Mouse (Mus musculus): ENCODE measurements around the gene Tiam2. TPM values are rescaled to one million over a fixed set of nuclear protein-coding genes. Genes with fewer than 3 reads are reported as not detected.

Tiam2 gene
- polyA plus RNA-seq, 1 experiment from 2014 or later: 51.0 TPM

GRCm38 (mm10) chr17:3433521-3434271, 107.3 kb downstream of the Tiam2 start:
- Histone ChIP-seq H3K27ac (no peak overlapping the region), H3K27me3 (0 out of 2 replicates have a peak, but pooled peaks cover 3% of the 10 kb centered on the region), H3K9me3 (replicated peaks) (no peaks in the 10 kb centered on the region), H3K4me3 (no peak overlapping the region), H3K36me3 (ENCODE audit: poor library complexity, severe bottlenecking) (no peaks in the 10 kb centered on the region), H3K9ac (no peak overlapping the region), H3K4me2 (no peak overlapping the region), H3K4me1 (peaks cover 11% of the 10 kb centered on the region; the same call in 1 of the 2 replicates)
- 93% methylated on average over 3 of the region's 3 CpGs for WGBS
- no peak for ATAC-seq

- peaks cover 11% of the 10 kb centered on the region; the same call in 1 of the 2 replicates for H3K4me1 ChIP-seq
- no peak overlapping the region for H3K4me3 ChIP-seq
- 0 out of 2 replicates have a peak, but pooled peaks cover 3% of the 10 kb centered on the region for H3K27me3 ChIP-seq
- H3K9ac ChIP-seq: no peak overlapping the region
- 90% methylated on average over 1 of the region's 1 CpGs for WGBS
- H3K36me3 ChIP-seq (ENCODE audit: poor library complexity, severe bottlenecking): no peaks in the 10 kb centered on the region
- ATAC-seq: no peak
- H3K4me2 ChIP-seq: no peak overlapping the region
- H3K9me3 ChIP-seq (replicated peaks): no peaks in the 10 kb centered on the region
- no peak overlapping the region for H3K27ac ChIP-seq
Measured at GRCm38 (mm10) chr17:3435299-3435698, 108.9 kb downstream of the Tiam2 start.

- no peak overlapping the region for H3K27ac ChIP-seq
- WGBS: 74% methylated on average over 12 of the region's 12 CpGs
- no peaks in the 10 kb centered on the region for H3K36me3 ChIP-seq (ENCODE audit: poor library complexity, severe bottlenecking)
- 0 out of 2 replicates have a peak, but pooled peaks cover 3% of the 10 kb centered on the region for H3K27me3 ChIP-seq
- H3K4me1 ChIP-seq: peaks cover 23% of the 10 kb centered on the region
- no peak overlapping the region for H3K4me2 ChIP-seq
- ATAC-seq: no peak
- H3K4me3 ChIP-seq: no peak overlapping the region
- H3K9me3 ChIP-seq (replicated peaks): no peaks in the 10 kb centered on the region
- H3K9ac ChIP-seq: no peak overlapping the region
Measured at GRCm38 (mm10) chr17:3436841-3437515, 110.6 kb downstream of the Tiam2 start.

GRCm38 (mm10) chr17:3442526-3443401, 116.4 kb downstream of the Tiam2 start:
- Histone ChIP-seq H3K27ac (peak overlapping the region; percentile 81), H3K9ac (no peak overlapping the region), H3K36me3 (ENCODE audit: poor library complexity, severe bottlenecking) (no peaks in the 10 kb centered on the region), H3K27me3 (0 out of 2 replicates have a peak, but pooled peaks cover 4% of the 10 kb centered on the region), H3K4me3 (no peak overlapping the region), H3K9me3 (replicated peaks) (no peaks in the 10 kb centered on the region), H3K4me2 (peak overlapping the region; percentile 24; the same call in 1 of the 2 replicates), H3K4me1 (peaks cover 32% of the 10 kb centered on the region)
- WGBS: 30% methylated on average over 10 of the region's 10 CpGs
- peak; percentile 95 for ATAC-seq

GRCm38 (mm10) chr17:3446191-3446950, 120.0 kb downstream of the Tiam2 start:
- H3K9me3 ChIP-seq (replicated peaks): no peaks in the 10 kb centered on the region
- H3K27ac ChIP-seq: no peak overlapping the region
- no peak overlapping the region for H3K9ac ChIP-seq
- peaks cover 26% of the 10 kb centered on the region for H3K4me1 ChIP-seq
- no peak overlapping the region for H3K4me3 ChIP-seq
- 55% methylated on average over 8 of the region's 8 CpGs for WGBS
- H3K36me3 ChIP-seq (ENCODE audit: poor library complexity, severe bottlenecking): 0 out of 2 replicates have a peak, but pooled peaks cover 6% of the 10 kb centered on the region
- H3K4me2 ChIP-seq: no peak overlapping the region
- no peak for ATAC-seq
- H3K27me3 ChIP-seq: peaks cover 9% of the 10 kb centered on the region; the same call in 1 of the 2 replicates

GRCm38 (mm10) chr17:3448725-3449124, 122.4 kb downstream of the Tiam2 start:
- H3K4me2 ChIP-seq: no peak overlapping the region
- H3K27me3 ChIP-seq: peaks cover 12% of the 10 kb centered on the region; the same call in 1 of the 2 replicates
- H3K27ac ChIP-seq: no peak overlapping the region
- H3K9me3 ChIP-seq (replicated peaks): no peaks in the 10 kb centered on the region
- H3K36me3 ChIP-seq (ENCODE audit: poor library complexity, severe bottlenecking): 0 out of 2 replicates have a peak, but pooled peaks cover 6% of the 10 kb centered on the region
- H3K4me1 ChIP-seq: peaks cover 2% of the 10 kb centered on the region
- ATAC-seq: peak; percentile 71
- 29% methylated on average over 3 of the region's 3 CpGs for WGBS
- no peak overlapping the region for H3K4me3 ChIP-seq
- H3K9ac ChIP-seq: no peak overlapping the region

- peaks cover 15% of the 10 kb centered on the region; the same call in 1 of the 2 replicates for H3K27me3 ChIP-seq
- no peak overlapping the region for H3K9ac ChIP-seq
- ATAC-seq: no peak
- no peak overlapping the region for H3K4me2 ChIP-seq
- WGBS: 65% methylated on average over 2 of the region's 2 CpGs
- H3K4me3 ChIP-seq: no peak overlapping the region
- no peaks in the 10 kb centered on the region for H3K4me1 ChIP-seq
- H3K9me3 ChIP-seq (replicated peaks): no peaks in the 10 kb centered on the region
- 0 out of 2 replicates have a peak, but pooled peaks cover 6% of the 10 kb centered on the region for H3K36me3 ChIP-seq (ENCODE audit: poor library complexity, severe bottlenecking)
- no peak overlapping the region for H3K27ac ChIP-seq
Measured at GRCm38 (mm10) chr17:3451077-3451476, 124.7 kb downstream of the Tiam2 start.

GRCm38 (mm10) chr17:3452571-3453311, 126.4 kb downstream of the Tiam2 start:
- no peak overlapping the region for H3K4me3 ChIP-seq
- H3K9ac ChIP-seq: no peak overlapping the region
- WGBS: 85% methylated on average over 12 of the region's 12 CpGs
- H3K27ac ChIP-seq: no peak overlapping the region
- 0 out of 2 replicates have a peak, but pooled peaks cover 6% of the 10 kb centered on the region for H3K36me3 ChIP-seq (ENCODE audit: poor library complexity, severe bottlenecking)
- no peak overlapping the region for H3K4me2 ChIP-seq
- ATAC-seq: no peak
- peaks cover 12% of the 10 kb centered on the region; the same call in 1 of the 2 replicates for H3K27me3 ChIP-seq
- no peaks in the 10 kb centered on the region for H3K9me3 ChIP-seq (replicated peaks)
- H3K4me1 ChIP-seq: no peaks in the 10 kb centered on the region

- no peaks in the 10 kb centered on the region for H3K4me1 ChIP-seq
- H3K36me3 ChIP-seq (ENCODE audit: poor library complexity, severe bottlenecking): 0 out of 2 replicates have a peak, but pooled peaks cover 6% of the 10 kb centered on the region
- 37% methylated on average over 10 of the region's 10 CpGs for WGBS
- no peak overlapping the region for H3K4me2 ChIP-seq
- no peak overlapping the region for H3K9ac ChIP-seq
- H3K27ac ChIP-seq: no peak overlapping the region
- no peak for ATAC-seq
- no peak overlapping the region for H3K4me3 ChIP-seq
- H3K27me3 ChIP-seq: 0 out of 2 replicates have a peak, but pooled peaks cover 6% of the 10 kb centered on the region
- no peaks in the 10 kb centered on the region for H3K9me3 ChIP-seq (replicated peaks)
Measured at GRCm38 (mm10) chr17:3453946-3454345, 127.6 kb downstream of the Tiam2 start.

- no peak for ATAC-seq
- no peak overlapping the region for H3K4me2 ChIP-seq
- WGBS: 93% methylated on average over 9 of the region's 9 CpGs
Measured at GRCm38 (mm10) chr17:3454850-3455249, 128.5 kb downstream of the Tiam2 start.

More at GRCm38 (mm10) chr17:3454850-3455249, 128.5 kb downstream of the Tiam2 start:
- 0 out of 2 replicates have a peak, but pooled peaks cover 6% of the 10 kb centered on the region for H3K36me3 ChIP-seq (ENCODE audit: poor library complexity, severe bottlenecking)
- H3K27ac ChIP-seq: no peak overlapping the region
- H3K9me3 ChIP-seq (replicated peaks): no peaks in the 10 kb centered on the region
- no peak overlapping the region for H3K9ac ChIP-seq
- H3K4me3 ChIP-seq: no peak overlapping the region
- H3K27me3 ChIP-seq: 0 out of 2 replicates have a peak, but pooled peaks cover 6% of the 10 kb centered on the region
- H3K4me1 ChIP-seq: no peaks in the 10 kb centered on the region

Data from forebrain, embryonic 13.5 days (tissue).